Mouse (Mus musculus) brown adipose tissue, adult 24 weeks (tissue): ENCODE results near the gene Fam83e. TPM values are rescaled to one million over a fixed set of nuclear protein-coding genes. Genes with fewer than 3 reads are reported as not detected.

Source experiments
- H3K27ac ChIP-seq: fragments of 200-500 bp; replicated peaks from 2 replicates; pipeline ENCODE4 v1.5.1; 2012; ENCODE audit warnings: low read depth, mild to moderate bottlenecking, low read length
- H3K4me1 ChIP-seq: fragments of 200-500 bp; 2 replicates; pipeline ENCODE4 v1.6.1; 2012; ENCODE audit warnings: low read length, mixed read lengths; ENCODE audit not compliant: control insufficient read depth, insufficient read depth, insufficient read length
- H3K4me3 ChIP-seq: fragments of 200-500 bp; 2 replicates; pipeline ENCODE4 v1.5.1; 2012; ENCODE audit warnings: low read depth, mild to moderate bottlenecking, low read length, moderate library complexity; ENCODE audit not compliant: insufficient read depth
- polyA plus RNA-seq: library from polyadenylated mRNA; stranded (reverse); fragments of >200 nt; gene quantifications from 2 replicates; pipeline ENCODE4 v1.2.4, GENCODE M21; 2012; ENCODE audit not compliant: missing spikeins, insufficient read depth, insufficient read length

Fam83e gene
- polyA plus RNA-seq, 1 experiment: not detected

DNA sequence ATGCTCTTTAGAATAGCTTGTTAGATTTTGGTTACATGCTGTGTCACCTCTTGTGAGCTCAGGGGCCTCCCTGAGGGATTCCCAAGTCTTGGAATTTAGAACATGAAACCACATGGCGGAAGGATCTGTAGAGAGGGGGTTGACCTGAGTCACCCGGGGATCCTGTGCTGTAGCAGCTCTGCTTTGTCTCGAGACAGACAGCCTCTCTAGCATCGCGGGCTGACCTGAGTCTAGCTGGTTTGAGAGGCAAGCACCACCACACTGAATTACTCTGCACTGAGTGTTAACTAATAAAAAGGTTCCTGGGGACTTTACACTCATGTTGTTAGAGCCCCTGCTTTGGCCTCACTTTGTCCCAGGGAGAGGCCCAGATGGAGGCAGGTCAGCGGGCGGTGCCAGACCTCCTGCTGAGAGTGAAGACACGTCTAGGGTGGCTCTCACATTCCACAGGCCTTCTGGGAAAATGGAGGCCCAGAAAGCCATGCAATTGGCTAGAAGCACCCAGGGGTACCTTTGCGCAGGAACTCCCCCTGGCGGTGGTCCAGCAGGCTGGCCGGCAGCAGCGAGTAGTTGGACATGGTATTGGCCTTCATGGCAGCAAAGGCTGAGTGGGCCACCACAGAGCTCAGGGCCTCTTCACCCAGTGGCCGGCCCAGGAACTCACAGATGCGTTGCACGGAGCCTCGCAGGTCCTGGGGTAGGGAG, 9.9 kb downstream of the Fam83e start:
- H3K27ac ChIP-seq: no peak overlapping the region
- peaks cover 4% of the 10 kb centered on the region for H3K4me1 ChIP-seq
- no peak overlapping the region for H3K4me3 ChIP-seq

DNA sequence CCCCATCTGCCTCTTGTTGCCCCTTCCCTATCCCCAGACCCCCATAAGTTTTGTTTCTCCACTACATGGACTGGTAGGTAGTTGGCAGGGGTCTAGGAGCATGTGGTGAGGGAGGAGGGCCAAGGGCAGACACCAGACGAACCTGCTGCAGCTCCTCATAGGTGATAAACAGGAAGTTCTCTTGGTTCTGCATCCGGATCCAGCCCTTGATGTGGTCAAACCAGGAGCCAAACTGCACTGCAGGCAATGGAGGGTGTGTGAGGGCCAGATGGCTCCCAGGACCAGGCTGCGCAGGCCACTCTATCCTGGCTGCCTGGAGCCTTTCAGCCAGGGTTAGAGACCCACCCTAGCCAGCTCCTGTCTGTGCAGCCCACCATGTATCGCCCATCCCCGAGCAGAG, 12.5 kb downstream of the Fam83e start:
- Histone ChIP-seq H3K27ac (no peak overlapping the region), H3K4me1 (peaks cover 4% of the 10 kb centered on the region), H3K4me3 (no peak overlapping the region)

DNA sequence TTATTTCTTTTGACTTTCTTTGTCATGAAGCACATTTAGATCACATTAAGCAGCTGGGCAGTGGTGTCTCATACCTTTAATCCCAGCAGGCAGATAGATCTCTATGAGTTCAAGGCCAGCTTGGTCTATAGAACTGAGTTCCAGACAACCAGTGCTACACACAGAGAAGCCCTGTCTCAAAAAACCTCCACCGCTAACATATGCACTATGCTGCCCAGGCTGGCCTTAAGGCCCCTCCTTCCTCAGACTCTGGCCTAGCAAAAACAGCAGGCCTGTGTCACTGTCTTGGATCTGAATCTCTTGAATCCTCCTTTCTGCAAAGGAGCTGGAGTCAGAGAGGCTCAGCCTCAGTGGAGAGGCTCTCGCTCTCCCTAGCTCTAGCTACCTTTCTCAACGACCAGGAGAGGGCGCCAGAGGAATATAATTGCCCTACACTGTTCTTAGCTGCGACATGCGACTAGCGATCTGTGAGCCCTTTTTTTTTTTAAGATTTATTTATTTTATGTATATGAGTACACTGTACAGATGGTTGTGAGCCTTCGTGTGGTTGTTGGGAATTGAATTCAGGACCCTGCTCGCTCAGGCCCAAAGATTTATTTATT, 18.3 kb downstream of the Fam83e start:
- Histone ChIP-seq H3K27ac (no peak overlapping the region), H3K4me3 (no peak overlapping the region), H3K4me1 (no peaks in the 10 kb centered on the region)

DNA sequence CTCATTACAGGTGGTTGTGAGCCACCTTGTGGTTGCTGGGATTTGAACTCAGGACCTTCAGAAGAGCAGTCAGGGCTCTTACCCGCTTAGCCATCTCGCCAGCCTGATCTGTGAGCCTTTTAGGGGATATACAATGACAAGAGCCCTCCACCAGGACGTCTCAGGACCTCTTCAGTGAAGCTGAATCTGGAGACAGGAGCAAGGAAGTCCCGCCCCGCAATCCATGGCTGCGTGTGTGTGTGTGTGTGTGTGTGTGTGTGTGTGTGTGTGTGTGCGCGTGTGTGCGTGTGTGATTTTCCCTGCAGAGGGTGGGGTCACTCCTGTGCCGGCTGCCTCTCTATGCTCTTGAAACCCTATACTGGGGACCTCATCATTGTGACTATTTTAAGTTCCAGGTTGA, 18.8 kb downstream of the Fam83e start:
- H3K27ac ChIP-seq: no peak overlapping the region
- H3K4me3 ChIP-seq: no peak overlapping the region
- no peaks in the 10 kb centered on the region for H3K4me1 ChIP-seq

DNA sequence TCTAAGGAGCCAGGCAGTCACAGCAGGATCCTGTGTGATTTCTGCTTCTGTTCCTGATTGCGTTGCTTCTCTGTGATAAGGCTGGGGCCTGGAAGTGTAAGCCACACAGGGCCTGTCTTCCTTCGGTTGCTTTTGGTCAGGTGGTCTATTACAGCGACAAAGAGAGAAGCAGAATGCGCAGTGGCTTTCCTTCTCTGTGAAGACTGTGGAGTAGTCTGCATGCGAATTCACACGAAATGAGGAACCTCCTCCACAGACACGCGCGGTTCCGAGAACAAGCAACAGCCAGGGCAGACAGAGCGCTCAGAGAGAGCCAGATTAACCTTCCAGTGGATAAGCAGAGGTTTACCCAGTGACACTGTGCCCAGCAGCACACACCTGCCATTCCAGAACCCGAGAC, 20.3 kb downstream of the Fam83e start:
- no peaks in the 10 kb centered on the region for H3K4me1 ChIP-seq
- peak overlapping the region; percentile 44; the same call in 1 of the 2 replicates for H3K4me3 ChIP-seq
- no peak overlapping the region for H3K27ac ChIP-seq

DNA sequence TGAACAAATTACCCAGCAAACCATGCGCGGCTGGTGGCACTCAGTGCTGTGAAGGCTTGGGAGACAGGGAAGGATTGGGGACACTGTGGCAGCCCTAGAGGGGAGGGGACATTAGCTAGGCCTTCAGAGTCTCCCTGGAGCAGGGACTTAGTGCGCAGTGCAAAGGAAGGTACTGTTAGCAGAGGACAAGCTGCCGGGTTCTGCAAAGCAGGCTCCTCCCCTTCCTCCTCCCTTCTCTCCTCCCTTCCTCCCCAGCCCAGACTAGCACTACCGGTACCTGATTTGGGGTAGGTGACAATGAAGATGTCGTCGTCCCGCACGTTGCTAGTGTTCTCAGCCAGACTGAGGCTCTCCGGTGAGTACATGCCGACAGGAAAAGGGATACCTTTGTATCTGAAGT, 20.8 kb downstream of the Fam83e start:
- peak overlapping the region; percentile 44 for H3K4me3 ChIP-seq
- no peak overlapping the region for H3K27ac ChIP-seq
- H3K4me1 ChIP-seq: no peaks in the 10 kb centered on the region

DNA sequence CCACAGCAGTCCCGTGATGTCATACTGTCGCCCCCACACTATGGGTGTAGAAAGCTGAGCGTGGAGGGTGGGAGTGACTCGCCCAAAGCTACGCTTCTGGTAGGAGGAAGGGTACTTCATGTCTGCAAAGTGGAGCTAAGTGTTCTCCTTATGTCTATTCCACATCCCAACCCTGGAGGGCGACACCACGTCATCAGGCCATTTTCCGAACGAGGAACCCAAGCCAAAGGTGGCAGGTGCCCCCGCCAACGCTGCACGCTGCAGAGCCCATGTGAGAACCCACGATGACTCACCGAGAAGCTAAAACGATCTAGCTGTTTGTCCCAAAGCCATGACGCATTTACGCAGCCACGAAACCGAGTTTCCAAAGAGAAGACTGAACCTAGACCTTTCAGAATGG, 21.3 kb downstream of the Fam83e start:
- Histone ChIP-seq H3K27ac (no peak overlapping the region), H3K4me1 (no peaks in the 10 kb centered on the region), H3K4me3 (peak overlapping the region; percentile 44)

DNA sequence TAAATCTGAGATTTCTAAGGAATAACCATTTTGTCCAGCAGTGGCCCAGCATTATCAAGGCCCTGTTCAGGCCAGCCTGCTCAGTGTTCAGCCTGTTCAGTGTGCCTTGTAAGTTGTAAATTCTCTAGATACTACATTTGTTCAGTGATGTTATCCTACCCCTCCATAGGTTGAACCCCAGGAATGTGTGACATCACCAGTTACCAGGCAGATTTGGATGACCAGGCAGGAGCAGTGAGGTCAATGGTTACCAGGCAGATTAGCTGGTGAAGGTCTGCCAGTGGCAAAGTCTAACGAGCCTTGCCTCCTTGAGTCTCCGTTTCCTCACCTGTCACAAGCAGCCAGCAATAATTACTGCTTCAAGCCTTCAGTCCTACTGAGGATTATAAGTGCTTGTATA, 23.4 kb downstream of the Fam83e start:
- no peak overlapping the region for H3K4me3 ChIP-seq
- no peaks in the 10 kb centered on the region for H3K4me1 ChIP-seq
- H3K27ac ChIP-seq: no peak overlapping the region

DNA sequence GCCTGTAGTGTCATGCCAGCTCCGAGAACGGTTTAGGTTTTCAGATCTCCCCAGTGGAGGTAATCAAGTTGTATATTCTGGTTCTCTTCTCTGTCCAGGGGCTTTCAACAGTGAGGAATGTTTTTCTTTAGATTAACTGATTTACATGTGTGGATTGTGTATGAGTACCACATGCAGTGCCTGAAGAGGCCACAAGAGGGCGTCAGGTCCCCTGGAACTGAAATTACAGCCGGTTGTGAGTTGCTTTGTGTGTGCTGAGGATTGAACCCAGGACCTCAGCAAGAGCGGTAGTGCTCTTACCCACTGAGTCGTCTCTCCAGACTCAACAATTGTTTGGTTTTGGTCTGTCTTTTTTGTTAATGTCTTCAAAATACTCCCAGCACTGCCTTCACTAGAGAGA, 25.5 kb downstream of the Fam83e start:
- Histone ChIP-seq H3K4me3 (no peak overlapping the region), H3K4me1 (no peaks in the 10 kb centered on the region), H3K27ac (no peak overlapping the region)

DNA sequence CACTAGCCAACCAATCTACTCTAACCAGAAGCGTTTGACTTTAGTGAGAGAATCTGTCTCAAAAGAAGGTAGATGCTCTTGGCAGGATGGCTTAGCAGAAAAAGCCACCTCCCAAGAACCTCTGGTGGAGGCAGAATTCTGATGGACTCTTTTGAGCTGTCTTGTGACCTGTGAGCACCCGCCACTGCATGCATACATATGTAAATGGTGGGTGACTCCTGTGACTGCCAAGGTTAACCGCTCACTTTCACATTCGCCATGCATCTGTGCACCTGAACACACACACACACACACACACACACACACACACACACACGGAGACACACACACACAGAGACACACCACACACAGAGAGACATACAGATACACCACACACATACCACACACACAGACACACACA, 26.4 kb downstream of the Fam83e start:
- Histone ChIP-seq H3K4me1 (no peaks in the 10 kb centered on the region), H3K27ac (no peak overlapping the region), H3K4me3 (no peak overlapping the region)

DNA sequence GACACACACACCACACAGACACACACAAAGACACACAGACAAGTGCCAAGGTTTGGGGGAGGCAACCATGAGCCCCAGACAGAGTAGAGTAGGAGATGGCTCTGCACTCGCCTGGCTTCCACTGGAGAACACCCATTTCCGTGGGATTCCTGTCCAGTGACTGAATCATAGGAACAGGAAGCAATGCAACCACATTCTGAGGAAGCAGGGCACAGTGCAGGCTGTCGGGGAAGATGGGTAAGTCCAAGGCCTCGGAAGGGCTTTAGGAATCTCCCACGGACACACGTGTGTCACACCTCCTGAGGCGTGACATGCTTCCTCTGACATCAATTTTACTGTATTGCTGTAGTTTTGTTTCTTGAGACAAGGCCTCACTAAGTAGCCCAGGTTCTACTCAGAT, 27.1 kb downstream of the Fam83e start:
- no peak overlapping the region for H3K4me3 ChIP-seq
- no peak overlapping the region for H3K27ac ChIP-seq
- H3K4me1 ChIP-seq: no peaks in the 10 kb centered on the region

DNA sequence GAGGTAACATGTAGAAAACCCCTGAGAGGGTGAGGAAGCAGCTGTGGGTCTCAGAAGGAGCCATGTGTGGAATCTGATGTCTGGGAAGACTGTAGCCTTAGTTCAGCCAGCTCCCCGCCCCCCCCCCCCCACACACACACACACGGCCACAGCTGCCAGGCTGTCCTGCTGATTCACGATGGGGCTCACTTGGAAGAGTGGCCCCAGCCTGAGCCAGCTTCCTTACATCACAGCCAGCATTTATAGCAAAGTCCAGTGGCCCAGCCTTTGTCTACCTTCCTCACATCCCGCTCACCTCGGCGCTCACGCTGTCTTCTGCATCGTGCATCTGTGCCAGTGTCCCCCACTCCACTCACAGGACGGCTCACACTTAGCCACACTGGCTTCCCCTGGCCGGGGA, 28.4 kb downstream of the Fam83e start:
- no peaks in the 10 kb centered on the region for H3K4me1 ChIP-seq
- H3K27ac ChIP-seq: no peak overlapping the region
- H3K4me3 ChIP-seq: no peak overlapping the region

DNA sequence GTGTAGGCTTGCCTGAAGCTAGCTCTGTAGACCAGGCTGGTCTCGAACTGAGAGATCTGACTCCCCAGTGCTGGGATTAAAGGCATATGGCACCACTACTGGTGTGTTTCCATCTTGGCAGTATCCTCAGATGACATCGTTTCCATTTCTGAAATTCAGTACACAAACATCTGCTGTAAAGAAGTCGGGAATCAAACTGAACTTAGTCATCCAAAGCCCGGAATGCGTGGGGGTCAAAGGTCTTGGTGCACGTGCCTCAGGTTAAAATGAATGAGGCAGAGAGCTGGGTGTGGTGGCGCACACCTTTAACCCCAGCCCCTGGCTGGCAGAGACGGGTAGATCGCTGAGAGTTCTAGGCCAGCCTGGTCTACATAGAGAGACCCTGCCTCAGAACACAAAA, 29.1 kb downstream of the Fam83e start:
- H3K4me1 ChIP-seq: no peaks in the 10 kb centered on the region
- no peak overlapping the region for H3K27ac ChIP-seq
- no peak overlapping the region for H3K4me3 ChIP-seq

DNA sequence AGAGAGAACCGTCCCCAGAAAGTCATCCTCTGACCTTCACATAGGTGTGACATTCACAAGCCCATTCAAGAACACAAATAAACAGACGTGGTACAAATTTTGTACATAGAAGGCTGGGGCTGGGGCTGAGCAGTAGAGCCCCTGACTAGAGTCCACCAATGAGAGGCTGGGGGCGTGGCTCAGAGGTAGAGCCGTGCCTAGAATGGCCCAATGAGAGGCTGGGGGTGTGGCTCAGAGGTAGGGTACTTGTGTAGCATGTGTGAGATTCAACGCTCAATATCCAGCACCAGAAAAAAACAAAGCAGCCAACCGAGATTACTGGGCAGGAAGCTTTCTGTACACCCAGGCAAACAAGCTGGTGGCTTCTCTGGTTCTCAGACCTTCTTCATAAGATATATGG, 34.7 kb downstream of the Fam83e start:
- H3K4me3 ChIP-seq: no peak overlapping the region
- no peaks in the 10 kb centered on the region for H3K4me1 ChIP-seq
- no peak overlapping the region for H3K27ac ChIP-seq

DNA sequence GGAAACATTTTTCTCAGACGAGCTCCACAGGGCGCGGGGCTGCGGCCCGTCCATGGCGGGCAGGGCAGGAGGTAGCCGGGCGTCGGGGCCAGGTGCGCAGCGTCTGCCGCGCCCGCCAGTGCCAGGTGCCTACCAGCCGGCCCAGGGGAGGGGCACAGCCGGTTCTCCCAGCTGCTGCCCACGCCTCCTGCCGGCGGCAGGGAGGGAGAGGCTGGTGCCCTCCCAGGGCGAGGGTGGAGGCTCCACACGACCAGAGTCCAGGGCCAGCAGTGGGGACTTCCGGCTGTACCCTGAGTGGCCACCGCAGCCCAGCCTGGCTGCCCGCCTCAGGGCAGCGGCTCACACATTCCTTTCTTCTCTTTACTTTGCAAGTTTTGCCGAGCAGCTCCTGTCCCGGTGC, 38.4 kb downstream of the Fam83e start:
- H3K27ac ChIP-seq: no peak overlapping the region
- H3K4me1 ChIP-seq: no peaks in the 10 kb centered on the region
- H3K4me3 ChIP-seq: no peak overlapping the region

DNA sequence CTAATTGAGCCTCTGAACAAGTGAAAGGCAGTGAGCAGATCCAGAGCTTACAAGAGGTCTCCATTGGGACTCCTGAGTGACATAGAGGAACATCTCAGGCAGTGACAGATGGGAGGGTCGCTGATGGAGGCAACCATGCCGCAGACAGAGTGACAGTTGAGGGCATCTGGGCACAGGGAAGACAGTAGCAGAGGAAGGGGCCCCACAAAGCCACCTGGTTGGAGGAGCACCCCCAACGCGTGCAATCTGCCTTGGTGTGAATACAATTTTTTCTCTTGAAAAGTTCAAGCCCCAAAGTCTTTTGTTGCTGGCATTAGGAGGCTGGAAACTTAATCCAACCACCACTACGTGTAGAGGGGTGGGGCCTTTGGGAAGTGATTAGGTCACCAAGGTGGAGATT, 39.1 kb downstream of the Fam83e start:
- H3K27ac ChIP-seq: no peak overlapping the region
- no peak overlapping the region for H3K4me3 ChIP-seq

More for the DNA sequence above, 39.1 kb downstream of the Fam83e start:
- no peaks in the 10 kb centered on the region for H3K4me1 ChIP-seq
